10 mouse cellular contexts compared by ENCODE assay signal in genomic region chr2:28638352-28638751, GRCm38 (mm10). TPM values are rescaled to one million over a fixed set of nuclear protein-coding genes. Genes with fewer than 3 reads are reported as not detected.
A peak's percentile ranks its signal among the peaks of the same experiment; 100 is the strongest.
DNase-seq lines count a peak whose midpoint lies in the region; ATAC-seq and TF ChIP-seq lines count a peak whose summit lies in the region.
"Had no signal": no experiment of that assay in that cellular context is flagged by ENCODE, and none has a peak within 500 bp of the region (broad histone marks: within the 10 kb centered on the region; RNA-seq: fewer than 3 reads in every experiment).

No protein-coding gene starts in this region.

- H3K4me2 ChIP-seq in lung, embryonic 14.5 days, result peak overlapping the region; percentile 48
- H3K4me2 ChIP-seq in liver, embryonic 14.5 days (ENCODE audit: low read depth), result peak overlapping the region; percentile 30
- peak overlapping the region; percentile 31 for H3K4me2 ChIP-seq in stomach, postnatal 0 days (replicated peaks; ENCODE audit: low read depth)

- H3K4me3 ChIP-seq in lung, embryonic 14.5 days (ENCODE audit: low read depth, low read length), result peak overlapping the region; percentile 9; the same call in 1 of the 2 replicates
- no peak overlapping the region; a peak in 1 of 4 replicates for H3K4me3 ChIP-seq in liver, embryonic 14.5 days (ENCODE audit: insufficient read depth in 1 of 2, low read depth in 2 of 2, low read length in 2 of 2)
- H3K4me3 ChIP-seq in stomach, postnatal 0 days (ENCODE audit: low read depth, low read length), result no peak overlapping the region

- no peak for ATAC-seq in lung, embryonic 14.5 days (ENCODE audit: insufficient read depth)
- no peak for ATAC-seq in liver, embryonic 14.5 days (ENCODE audit: insufficient read depth)
- ATAC-seq in stomach, postnatal 0 days (ENCODE audit: low FRiP score, low TSS enrichment), result no peak

- 20% methylated on average over 9 of the region's 9 CpGs for WGBS in lung, embryonic 14.5 days
- 44% methylated on average over 9 of the region's 9 CpGs for whole genome bisulfite sequencing in liver, embryonic 14.5 days (ENCODE audit: insufficient replicate concordance)
- 25% methylated on average over 9 of the region's 9 CpGs for WGBS in stomach, postnatal 0 days

- H3K4me1 ChIP-seq in lung, embryonic 14.5 days (ENCODE audit: insufficient read depth), result peaks cover 11% of the 10 kb centered on the region
- H3K4me1 ChIP-seq in liver, embryonic 14.5 days (replicated peaks; ENCODE audit: control insufficient read depth in 2 of 2, insufficient read depth in 2 of 2, low read length in 1 of 2), result peaks cover 14 to 26% of the 10 kb centered on the region in 2 experiments
- H3K4me1 ChIP-seq in stomach, postnatal 0 days (replicated peaks; ENCODE audit: control insufficient read depth, insufficient read depth), result peaks cover 2% of the 10 kb centered on the region; the same call in 1 of the 2 replicates

- TF ChIP-seq CTCF in lung, embryonic 14.5 days (IDR thresholded peaks at IDR 0.05; ENCODE audit: low read depth), result no peak
- no peak for TF ChIP-seq CTCF in liver, embryonic 14.5 days (IDR thresholded peaks at IDR 0.05; ENCODE audit: low read depth)
- TF ChIP-seq CTCF in stomach, postnatal 0 days (IDR thresholded peaks at IDR 0.05; ENCODE audit: low read depth), result no peak

- peak; percentile 49 for DNase-seq in lung, embryonic 14.5 days
- no peak for DNase-seq in lung, postnatal 4 days
- peak; percentile 19 for DNase-seq in induced T-regulatory cell, adult 2 months (ENCODE audit: low read depth)
- no peak for DNase-seq in liver, embryonic 14.5 days (ENCODE audit: low read depth in 3 of 3, low spot score in 3 of 3)
- DNase-seq in stomach, postnatal 0 days (ENCODE audit: low spot score), result peak; percentile 62
- no peak for DNase-seq in urinary bladder, adult 2 months (ENCODE audit: low spot score)
- no peak for DNase-seq in adrenal gland, postnatal 14 days
- no peak for DNase-seq in frontal cortex, postnatal 14 days (ENCODE audit: low spot score in 2 of 2)

- no peaks in the 10 kb centered on the region for H3K27me3 ChIP-seq in lung, embryonic 14.5 days (ENCODE audit: insufficient read depth, low read length)
- H3K27me3 ChIP-seq in liver, embryonic 14.5 days (ENCODE audit: control insufficient read depth, insufficient read depth, low read length), result no peaks in the 10 kb centered on the region
- no peaks in the 10 kb centered on the region for H3K27me3 ChIP-seq in stomach, postnatal 0 days (ENCODE audit: control insufficient read depth, insufficient read depth, low read length)

- H3K36me3 ChIP-seq in lung, embryonic 14.5 days (ENCODE audit: insufficient read depth), result no peaks in the 10 kb centered on the region
- H3K36me3 ChIP-seq in liver, embryonic 14.5 days (replicated peaks; ENCODE audit: control insufficient read depth, insufficient read depth, low read depth), result no peaks in the 10 kb centered on the region
- H3K36me3 ChIP-seq in stomach, postnatal 0 days (ENCODE audit: control insufficient read depth, insufficient read depth, low read length), result no peaks in the 10 kb centered on the region

- H3K9me3 ChIP-seq in lung, embryonic 14.5 days (ENCODE audit: low read depth, low read length), result no peaks in the 10 kb centered on the region
- H3K9me3 ChIP-seq in liver, embryonic 14.5 days (ENCODE audit: control insufficient read depth, low read length), result no peaks in the 10 kb centered on the region
- H3K9me3 ChIP-seq in stomach, postnatal 0 days (ENCODE audit: control insufficient read depth, low read length), result no peaks in the 10 kb centered on the region

- no peak overlapping the region for H3K9ac ChIP-seq in lung, embryonic 14.5 days
- H3K9ac ChIP-seq in liver, embryonic 14.5 days (replicated peaks), result no peak overlapping the region
- H3K9ac ChIP-seq in stomach, postnatal 0 days (ENCODE audit: low read length), result no peak overlapping the region

- H3K27ac ChIP-seq in lung, embryonic 14.5 days (ENCODE audit: low read depth), result peak overlapping the region; percentile 24; the same call in 1 of the 2 replicates
- no peak overlapping the region for H3K27ac ChIP-seq in liver, embryonic 14.5 days
- no peak overlapping the region for H3K27ac ChIP-seq in stomach, postnatal 0 days (replicated peaks)

- TF ChIP-seq EP300 in liver, embryonic 14.5 days (IDR thresholded peaks at IDR 0.05; ENCODE audit: low read depth), result no peak
- TF ChIP-seq EP300 in stomach, postnatal 0 days (optimal IDR thresholded peaks at IDR 0.05), result no peak

RNA-seq across cellular contexts. Expression of gene Tsc1, which starts 2.7 kb away (rescaled TPM):
- polyA plus RNA-seq in lung, embryonic 14.5 days (2014; fragmentation: Nextera tagmentation; extraction: Ambion mirVana), result 19.9 and 22.2 TPM in 2 replicates
- polyA plus RNA-seq in liver, embryonic 14.5 days (2012; rRNA removed), result 4.5 and 5.4 TPM in 2 replicates
- 5.3 and 7.5 TPM in 2 replicates for polyA plus RNA-seq in liver, embryonic 14.5 days (2014; fragmentation: Nextera tagmentation; extraction: Ambion mirVana)
- polyA plus RNA-seq in stomach, postnatal 0 days (2015; fragmentation: Nextera tagmentation; extraction: Ambion mirVana), result 4.9 and 5.1 TPM in 2 replicates
- 11.3 and 13.6 TPM in 2 replicates for polyA plus RNA-seq in urinary bladder, adult 2 months (2012; rRNA removed)
- 16.5 and 19.3 TPM in 2 replicates for total RNA-seq in adrenal gland, postnatal 14 days (2021)

RNA-seq across cellular contexts. Expression of gene Gfi1b, which starts 16.6 kb away (rescaled TPM):
- 0.51 and 0.69 TPM in 2 replicates for polyA plus RNA-seq in lung, embryonic 14.5 days (2014; fragmentation: Nextera tagmentation; extraction: Ambion mirVana)
- 72.5 and 86.9 TPM in 2 replicates for polyA plus RNA-seq in liver, embryonic 14.5 days (2012; rRNA removed)
- polyA plus RNA-seq in liver, embryonic 14.5 days (2014; fragmentation: Nextera tagmentation; extraction: Ambion mirVana), result 89.2 and 107 TPM in 2 replicates
- 0.07 and 0.40 TPM in 2 replicates for polyA plus RNA-seq in stomach, postnatal 0 days (2015; fragmentation: Nextera tagmentation; extraction: Ambion mirVana)
- 0.10 and 0.16 TPM in 2 replicates for polyA plus RNA-seq in urinary bladder, adult 2 months (2012; rRNA removed)
- 2.1 TPM in 1 of 2 replicates, not detected in the other for total RNA-seq in adrenal gland, postnatal 14 days (2021)
- total RNA-seq: left cerebral cortex, adult 8-10 months had no signal
- polyA plus RNA-seq: cortical plate, adult 2 months had no signal

RNA-seq across cellular contexts. Expression of gene Gtf3c5, which starts 54.8 kb away (rescaled TPM):
- 33.9 and 41.9 TPM in 2 replicates for polyA plus RNA-seq in lung, embryonic 14.5 days (2014; fragmentation: Nextera tagmentation; extraction: Ambion mirVana)
- polyA plus RNA-seq in liver, embryonic 14.5 days (2012; rRNA removed), result 10.0 and 11.6 TPM in 2 replicates
- 7.6 and 9.0 TPM in 2 replicates for polyA plus RNA-seq in liver, embryonic 14.5 days (2014; fragmentation: Nextera tagmentation; extraction: Ambion mirVana)
- polyA plus RNA-seq in stomach, postnatal 0 days (2015; fragmentation: Nextera tagmentation; extraction: Ambion mirVana), result 13.1 and 14.0 TPM in 2 replicates
- polyA plus RNA-seq in urinary bladder, adult 2 months (2012; rRNA removed), result 21.3 and 21.7 TPM in 2 replicates
- total RNA-seq in adrenal gland, postnatal 14 days (2021), result 18.7 and 18.9 TPM in 2 replicates

Comparison
In these comparisons a context has a peak if more than half of its experiments do, and no peak if none do; other contexts are left out.
1. DNase-seq: peak in lung, embryonic 14.5 days (single experiment), induced T-regulatory cell, adult 2 months (single experiment) and stomach, postnatal 0 days (single experiment); none in lung, postnatal 4 days (0 of 2), liver, embryonic 14.5 days (0 of 3), urinary bladder, adult 2 months (single experiment), adrenal gland, postnatal 14 days (single experiment) and frontal cortex, postnatal 14 days (0 of 2).
2. RNA of gene Gfi1b, which starts 16.6 kb away (polyA plus RNA-seq): 72.5 to 107 TPM in liver, embryonic 14.5 days; 0.51 to 0.69 TPM in lung, embryonic 14.5 days, 0.07 to 0.40 TPM in stomach, postnatal 0 days and 0.10 to 0.16 TPM in urinary bladder, adult 2 months; every median in the first group is over 10 times any median in the second.
3. Peak in every context shown above with its lines, with median percentiles within 50 percentile points of each other: H3K4me2 ChIP-seq.